Mouse (Mus musculus) erythroblast, adult 5-6 weeks (primary cell): ENCODE data around the gene Tbx2. TPM values are rescaled to one million over a fixed set of nuclear protein-coding genes. Genes with fewer than 3 reads are reported as not detected.

ENCODE experiments used
- ATAC-seq: replicated peaks from 2 replicates; pipeline ENCODE4 v1.8.0; 2016; ENCODE audit warnings: moderate number of reproducible peaks, mild to moderate bottlenecking, moderate TSS enrichment, inconsistent platforms; ENCODE audit not compliant: poor library complexity, low FRiP score, severe bottlenecking
- total RNA-seq, 2 experiments: library from RNA; stranded (forward) in 1 of 2; stranded (reverse) in 1 of 2; fragments of 150-400 nt in 1 of 2; fragments of 200-764, 138-1000 nt in 1 of 2; gene quantifications; 2 replicates each; pipeline versions ENCODE4 v1.2.3 to v1.2.4; 2015 to 2017; ENCODE audit warnings: low replicate concordance in 2 of 2

Tbx2 gene
- total RNA-seq, 2 experiments from 2014 or later: 0.38 to 0.85 TPM

- ATAC-seq: peak; percentile 68
Measured at GRCm38 (mm10) chr11:85823181-85823580, 9.2 kb upstream of the Tbx2 start.

DNA sequence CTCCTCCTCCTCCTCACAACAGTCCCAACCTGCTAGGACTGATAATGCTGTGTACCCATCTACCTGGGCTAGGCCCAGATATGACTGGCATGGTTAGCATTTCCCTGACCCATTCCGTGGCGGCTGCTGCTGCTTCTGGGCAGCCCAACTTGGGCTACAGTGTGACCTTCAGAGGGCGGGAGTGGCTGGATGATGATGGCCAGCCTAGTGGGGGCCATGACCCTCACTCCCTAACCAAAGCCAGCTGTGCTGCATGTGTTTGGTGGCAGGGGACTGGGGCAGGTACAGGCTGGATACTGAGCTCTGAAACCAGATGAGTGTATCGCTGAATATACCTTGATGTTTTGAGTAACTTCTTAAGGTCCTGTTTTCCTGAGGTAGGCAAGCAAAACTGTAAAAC is 8.6 kb upstream of the Tbx2 start:
- no peak for ATAC-seq

DNA sequence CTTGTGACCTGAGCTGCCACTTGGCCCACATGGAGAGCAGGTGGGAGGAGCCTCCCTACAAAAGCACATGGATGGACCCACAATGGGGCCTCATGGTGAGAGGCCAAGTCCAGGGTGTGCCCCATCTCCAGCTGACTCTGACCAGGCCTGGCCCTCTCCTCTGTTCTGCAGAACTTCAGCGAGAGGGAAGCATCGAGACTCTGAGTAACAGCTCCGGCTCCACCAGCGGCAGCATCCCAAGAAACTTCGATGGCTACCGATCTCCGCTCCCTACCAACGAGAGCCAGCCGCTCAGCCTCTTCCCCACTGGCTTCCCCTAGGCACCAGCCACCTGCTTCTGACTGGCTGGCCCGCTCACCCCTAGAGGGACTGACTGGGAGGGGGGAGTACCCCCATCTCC is 7.3 kb upstream of the Tbx2 start:
- ATAC-seq: no peak

DNA sequence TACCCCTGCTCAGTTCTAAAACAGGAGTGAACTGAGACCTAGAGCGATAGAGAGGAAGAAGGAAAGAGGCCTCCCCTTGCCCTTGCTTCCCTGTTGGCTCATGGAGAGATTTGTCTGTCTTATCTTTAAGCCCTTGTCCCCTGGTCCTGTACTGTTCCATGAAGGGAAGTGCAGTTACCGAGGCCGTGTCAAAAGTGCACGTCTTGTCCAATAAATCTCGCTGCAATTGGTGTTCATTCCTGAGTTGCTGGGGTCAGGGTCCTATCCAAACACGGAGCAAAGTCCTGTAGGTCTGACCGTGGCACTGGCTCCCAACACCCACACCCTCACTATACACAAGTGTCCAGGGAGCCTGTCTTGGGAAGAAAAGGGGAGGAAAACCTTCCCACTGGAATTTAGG is 6.5 kb upstream of the Tbx2 start:
- no peak for ATAC-seq

DNA sequence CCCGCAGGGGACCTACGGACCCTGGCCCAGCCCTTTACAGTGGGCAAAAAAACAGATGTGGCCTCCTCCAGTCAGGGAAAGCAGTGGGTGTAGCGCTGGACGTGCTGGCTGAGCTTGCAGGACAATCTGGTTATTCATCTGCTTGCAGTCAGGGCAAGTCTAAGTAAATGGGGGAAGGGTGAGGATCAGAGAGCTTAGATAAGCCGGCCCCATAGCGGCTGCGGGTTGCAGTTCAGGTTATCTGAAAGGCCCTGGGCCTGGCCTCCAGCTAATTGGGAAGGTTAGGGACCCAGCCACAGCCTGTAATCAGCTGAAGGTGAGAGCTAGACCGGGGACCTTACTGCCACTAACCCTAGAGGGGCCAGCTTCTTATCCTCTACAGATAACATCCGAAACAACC is 5.0 kb upstream of the Tbx2 start:
- ATAC-seq: no peak

GRCm38 (mm10) chr11:85828691-85829519 is 3.4 kb upstream of the Tbx2 start:
- ATAC-seq: 0 out of 2 replicates have a peak, but pooled peaks have one; percentile 19

- no peak for ATAC-seq
Measured at GRCm38 (mm10) chr11:85829520-85830440, 2.6 kb upstream of the Tbx2 start.

DNA sequence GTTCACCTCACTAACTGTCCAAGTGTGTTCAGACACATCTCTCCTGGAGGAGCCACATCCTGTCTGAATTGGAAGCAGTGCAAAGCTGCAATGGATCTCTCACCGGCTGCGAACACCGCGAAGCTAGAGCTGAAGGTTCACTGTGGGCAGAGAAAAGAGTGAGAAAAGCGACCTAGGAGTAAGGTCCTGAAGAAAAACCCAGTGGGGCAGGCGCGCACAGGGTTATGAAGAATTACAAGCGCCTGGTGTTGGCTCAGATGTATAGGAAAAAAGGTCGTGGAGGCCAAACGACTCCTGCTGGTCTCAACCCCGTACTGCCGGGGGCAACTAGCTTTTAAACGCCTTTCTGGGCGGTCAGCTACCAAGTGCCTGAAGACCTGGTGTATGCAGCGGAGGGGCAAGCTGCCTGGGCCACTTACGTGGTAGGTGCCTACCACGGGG is 1.4 kb upstream of the Tbx2 start:
- no peak for ATAC-seq

GRCm38 (mm10) chr11:85831656-85832230 is 608 bp upstream of the Tbx2 start:
- no peak for ATAC-seq

- ATAC-seq: no peak
Measured at GRCm38 (mm10) chr11:85833081-85833521, 750 bp downstream of the Tbx2 start.

- ATAC-seq: no peak
Measured at GRCm38 (mm10) chr11:85833761-85834385, 1.5 kb downstream of the Tbx2 start.

GRCm38 (mm10) chr11:85834386-85834931 is 2.1 kb downstream of the Tbx2 start:
- no peak for ATAC-seq

DNA sequence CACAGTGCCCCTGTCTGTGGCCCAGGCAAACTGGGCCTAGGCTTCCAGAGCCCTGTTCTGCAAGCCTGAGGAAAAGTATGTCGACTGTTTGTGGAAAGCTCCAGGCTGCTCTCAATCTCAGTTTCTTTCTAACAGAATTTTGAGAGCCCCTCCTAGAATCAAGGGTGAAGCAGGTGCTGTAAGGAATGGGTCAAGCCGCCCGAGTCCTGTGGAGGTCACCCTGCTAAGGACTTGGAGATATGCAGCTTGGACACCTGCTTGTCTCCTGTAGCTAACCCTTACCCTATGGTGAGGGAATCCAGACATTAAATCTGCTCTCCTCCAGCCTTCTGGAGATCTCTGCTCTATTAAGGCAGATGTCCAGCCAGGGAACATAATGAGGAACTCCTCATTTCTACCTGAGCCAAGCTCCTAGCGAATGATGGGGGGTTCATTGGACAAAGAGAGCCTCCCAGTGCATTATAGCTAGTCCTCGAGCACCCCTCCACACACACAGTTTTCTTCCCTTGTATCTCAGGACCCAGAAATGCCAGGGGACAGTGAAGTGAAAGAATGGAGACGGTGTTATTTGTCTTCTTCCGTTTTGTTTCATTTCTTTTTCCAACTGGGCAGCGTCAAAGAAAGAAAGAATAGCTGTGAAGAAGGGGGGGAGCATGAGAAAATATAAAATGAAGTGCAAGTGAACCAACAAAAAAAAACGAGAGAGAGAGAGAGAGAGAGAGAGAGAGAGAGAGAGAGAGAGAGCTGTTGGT is 2.8 kb downstream of the Tbx2 start:
- no peak for ATAC-seq

- ATAC-seq: no peak
Measured at GRCm38 (mm10) chr11:85835753-85836522, 3.6 kb downstream of the Tbx2 start.

- ATAC-seq: no peak
Measured at GRCm38 (mm10) chr11:85836523-85837290, 4.4 kb downstream of the Tbx2 start.

GRCm38 (mm10) chr11:85837291-85837647 is 4.9 kb downstream of the Tbx2 start:
- no peak for ATAC-seq

DNA sequence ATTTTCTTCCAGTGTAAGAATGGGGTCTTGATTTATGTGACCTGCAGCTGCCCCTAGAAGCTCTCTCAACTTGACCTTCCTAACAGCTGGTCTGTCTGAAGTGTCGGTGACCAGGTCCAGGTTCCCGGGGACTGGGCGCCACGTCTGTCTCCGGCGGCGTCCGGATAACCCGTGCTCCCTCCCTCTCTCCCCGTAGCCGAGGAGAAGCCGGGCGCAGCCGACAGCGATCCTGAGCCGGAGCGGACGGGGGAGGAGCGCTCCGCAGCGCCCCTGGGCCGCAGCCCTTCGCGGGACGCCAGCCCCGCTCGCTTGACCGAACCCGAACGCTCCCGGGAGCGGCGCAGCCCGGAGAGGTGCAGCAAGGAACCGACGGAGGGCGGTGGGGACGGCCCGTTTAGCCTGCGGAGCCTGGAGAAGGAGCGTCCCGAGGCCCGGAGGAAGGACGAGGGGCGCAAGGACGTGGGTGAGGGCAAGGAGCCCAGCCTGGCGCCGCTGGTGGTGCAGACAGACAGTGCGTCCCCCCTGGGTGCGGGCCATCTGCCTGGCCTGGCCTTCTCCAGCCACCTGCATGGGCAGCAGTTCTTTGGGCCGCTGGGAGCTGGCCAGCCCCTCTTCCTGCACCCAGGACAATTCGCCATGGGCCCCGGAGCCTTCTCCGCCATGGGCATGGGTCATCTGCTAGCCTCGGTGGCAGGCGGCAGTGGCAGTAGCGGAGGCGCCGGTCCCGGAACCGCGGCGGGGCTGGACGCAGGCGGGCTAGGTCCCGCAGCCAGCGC is 5.5 kb downstream of the Tbx2 start:
- no peak for ATAC-seq
